Mouse (Mus musculus): ENCODE results near the gene Pcyt2.
"Not testable (repeated sequence)": the region's sequence is repeated elsewhere in the genome, so short reads cannot be mapped to it uniquely, and the experiment has no call there.

Pcyt2 gene

DNA sequence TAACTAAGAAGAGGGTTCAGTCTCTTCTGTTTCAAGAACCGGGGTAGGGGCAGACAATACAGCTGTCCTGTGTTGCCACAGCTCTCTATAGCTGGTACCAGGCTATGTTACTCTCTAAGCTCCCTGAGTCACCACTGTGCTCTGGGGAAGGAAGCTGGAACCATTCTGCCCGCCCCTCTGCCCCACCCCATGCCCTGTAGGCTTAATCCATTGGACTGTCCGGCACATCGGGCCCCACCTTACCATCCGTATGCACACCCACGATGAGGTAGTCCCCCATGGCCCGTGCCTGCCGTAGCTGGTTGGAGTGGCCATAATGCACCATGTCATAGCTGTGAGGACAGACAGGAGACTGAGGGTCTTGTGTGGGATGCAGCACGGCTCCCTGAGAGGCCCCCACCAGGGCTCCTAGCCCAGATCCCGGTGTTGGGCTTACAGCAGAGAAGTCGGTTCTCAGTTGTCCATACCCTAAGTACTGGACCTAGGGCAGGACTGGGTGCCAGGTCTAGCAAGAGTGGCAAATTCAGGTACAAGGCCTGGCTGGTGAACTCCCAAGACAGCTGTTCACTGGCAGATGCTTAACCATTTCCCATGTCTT, 2.0 kb downstream of the Pcyt2 start:
- DNase-seq (ENCODE audit: low read depth): no peak

DNA sequence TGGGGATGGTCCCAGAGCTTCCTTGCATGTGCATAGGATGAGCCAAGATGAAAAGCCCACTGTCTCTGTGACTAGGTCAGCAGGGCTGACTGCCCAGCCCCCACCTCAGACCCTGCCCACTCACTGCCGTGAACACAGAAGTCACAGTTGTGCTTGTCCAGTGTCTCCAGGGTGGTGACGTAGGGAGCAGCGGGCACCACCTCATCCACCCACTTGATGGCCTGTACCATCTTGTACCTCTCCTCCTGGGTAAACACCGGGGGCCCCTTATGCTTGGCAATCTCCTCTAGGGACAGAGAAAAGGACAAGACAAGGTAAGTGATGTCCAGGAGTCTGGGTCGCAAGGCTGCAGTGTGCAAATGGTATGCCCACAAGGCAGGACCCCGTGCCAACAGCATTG, 2.6 kb downstream of the Pcyt2 start:
- DNase-seq (ENCODE audit: low read depth): no peak

DNA sequence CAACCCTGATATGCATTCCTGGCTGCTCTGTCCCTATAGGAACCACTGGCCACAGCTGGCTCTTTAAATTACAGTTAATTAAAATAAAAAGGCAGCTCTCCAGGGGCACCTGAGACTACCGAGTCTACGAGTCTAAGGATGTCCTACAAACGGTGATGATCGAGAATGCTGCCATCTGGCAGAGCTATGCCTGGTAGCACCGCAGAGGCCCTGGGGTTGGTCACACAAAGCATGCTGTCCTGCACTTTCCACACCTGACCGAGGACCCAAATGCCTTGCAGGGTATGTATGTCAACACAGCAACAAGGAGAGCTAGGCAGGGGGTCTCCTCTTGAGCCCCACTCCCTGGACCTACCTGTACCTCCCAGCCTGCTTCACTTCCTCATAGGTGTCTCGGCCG, 3.8 kb downstream of the Pcyt2 start:
- DNase-seq (ENCODE audit: low read depth): no peak

- DNase-seq (ENCODE audit: low read depth): no peak
Measured at GRCm38 (mm10) chr11:120613481-120613972, 4.2 kb downstream of the Pcyt2 start.

GRCm38 (mm10) chr11:120612763-120613162, 5.0 kb downstream of the Pcyt2 start:
- DNase-seq (ENCODE audit: low read depth): peak; percentile 88

GRCm38 (mm10) chr11:120610477-120611046, 7.2 kb downstream of the Pcyt2 start:
- no peak for DNase-seq (ENCODE audit: low read depth)

GRCm38 (mm10) chr11:120609250-120609649, 8.5 kb downstream of the Pcyt2 start:
- DNase-seq (ENCODE audit: low read depth): no peak

- DNase-seq (ENCODE audit: low read depth): no peak
Measured at GRCm38 (mm10) chr11:120608241-120609034, 9.3 kb downstream of the Pcyt2 start, which contains the start of gene Npb. TSS of gene Npb (plus strand) at chr11:120608477.

- no peak for DNase-seq (ENCODE audit: low read depth)
Measured at GRCm38 (mm10) chr11:120606764-120607163, 11.0 kb downstream of the Pcyt2 start.

GRCm38 (mm10) chr11:120605667-120606066, 12.1 kb downstream of the Pcyt2 start:
- DNase-seq (ENCODE audit: low read depth): no peak

GRCm38 (mm10) chr11:120603545-120603944, 14.2 kb downstream of the Pcyt2 start:
- no peak for DNase-seq (ENCODE audit: low read depth)

- peak; percentile 84 for DNase-seq (ENCODE audit: low read depth)
Measured at GRCm38 (mm10) chr11:120600716-120601115, 17.0 kb downstream of the Pcyt2 start.

GRCm38 (mm10) chr11:120598990-120599549, 18.7 kb downstream of the Pcyt2 start:
- no peak for DNase-seq (ENCODE audit: low read depth)

- peak; percentile 98 for DNase-seq (ENCODE audit: low read depth)
Measured at GRCm38 (mm10) chr11:120598283-120598989, 19.3 kb downstream of the Pcyt2 start, which contains the start of the genes Alyref and Anapc11. TSS of gene Alyref (minus strand) at chr11:120598365. TSS of gene Anapc11 (plus strand) at chr11:120598421.

- peak; percentile 49 for DNase-seq (ENCODE audit: low read depth)
Measured at GRCm38 (mm10) chr11:120597240-120598235, 20.2 kb downstream of the Pcyt2 start.

- no peak for DNase-seq (ENCODE audit: low read depth)
Measured at GRCm38 (mm10) chr11:120588531-120588930, 29.2 kb downstream of the Pcyt2 start.

- DNase-seq (ENCODE audit: low read depth): no peak
Measured at GRCm38 (mm10) chr11:120583937-120584336, 33.8 kb downstream of the Pcyt2 start.

GRCm38 (mm10) chr11:120582982-120583293, 34.8 kb downstream of the Pcyt2 start:
- DNase-seq (ENCODE audit: low read depth): not testable (repeated sequence)

DNA sequence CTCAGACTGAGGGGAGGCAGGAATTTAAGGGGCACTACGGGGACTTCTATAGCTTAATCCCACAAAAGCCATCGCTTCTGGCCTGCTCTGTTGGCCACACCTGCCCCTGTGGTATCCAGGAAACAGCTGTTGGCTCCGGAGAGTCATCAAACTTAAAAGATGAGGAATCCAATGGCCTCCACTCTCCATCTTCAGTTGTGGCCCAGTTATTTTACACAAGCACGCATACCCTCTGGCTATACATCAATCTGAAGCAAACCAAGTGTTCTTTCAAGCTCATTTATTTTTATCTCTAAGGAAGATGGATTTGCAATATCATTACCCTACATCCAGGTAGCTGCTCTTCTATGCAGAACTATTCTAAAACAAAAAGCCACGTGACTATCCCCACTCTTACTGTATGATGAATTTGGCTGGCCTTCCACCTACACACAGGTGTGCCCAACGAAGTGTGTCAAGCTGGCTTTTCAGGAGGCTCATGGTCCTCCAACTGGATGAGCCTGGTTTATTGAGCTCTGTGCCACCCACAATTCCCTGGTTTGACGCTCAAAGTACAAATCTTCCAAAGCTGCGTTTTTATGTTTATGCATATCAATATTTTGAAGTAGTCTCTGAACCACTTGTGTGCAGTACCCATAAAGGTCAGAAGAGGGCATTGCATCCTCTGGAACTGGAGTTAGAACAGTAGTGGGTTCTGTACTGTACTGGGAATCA, 35.3 kb downstream of the Pcyt2 start:
- DNase-seq (ENCODE audit: low read depth): peak; percentile 84
